Mouse (Mus musculus) hindbrain, embryonic 10.5 days (tissue): ENCODE results near the gene Ppat. TPM values are rescaled to one million over a fixed set of nuclear protein-coding genes. Genes with fewer than 3 reads are reported as not detected.
"Not testable (repeated sequence)": the region's sequence is repeated elsewhere in the genome, so short reads cannot be mapped to it uniquely, and the experiment has no call there.

Experiments used
- DNase-seq: peaks from one replicate; pipeline ENCODE4 v3.0.0-alpha.2; 2017; ENCODE audit warnings: low spot score
- H3K27ac ChIP-seq: fragments of 300-500 bp; sonication (generic); 2 replicates; pipeline ENCODE4 v1.5.1; 2016; ENCODE audit warnings: mild to moderate bottlenecking, moderate library complexity
- H3K27me3 ChIP-seq: fragments of 300-500 bp; sonication (generic); 2 replicates; pipeline ENCODE4 v1.6.1; 2016; ENCODE audit warnings: mild to moderate bottlenecking; ENCODE audit not compliant: poor library complexity, insufficient read depth, severe bottlenecking
- H3K36me3 ChIP-seq: fragments of 300-500 bp; sonication (generic); 2 replicates; pipeline ENCODE4 v1.6.1; 2016; ENCODE audit warnings: mild to moderate bottlenecking, moderate library complexity
- H3K4me1 ChIP-seq: fragments of 300-500 bp; sonication (generic); replicated peaks from 2 replicates; pipeline ENCODE4 v1.6.1; 2016; ENCODE audit warnings: mild to moderate bottlenecking
- H3K4me3 ChIP-seq: fragments of 300-500 bp; sonication (generic); 2 replicates; pipeline ENCODE4 v1.5.1; 2016; ENCODE audit warnings: mild to moderate bottlenecking, moderate library complexity
- H3K9me3 ChIP-seq: fragments of 300-500 bp; sonication (generic); 2 replicates; pipeline ENCODE4 v1.6.1; 2016; ENCODE audit warnings: mild to moderate bottlenecking, moderate library complexity
- WGBS: fragments of 180-500 bp; shearing (Covaris S2); methylation state at CpG from one replicate; pipeline ENCODE4 v1.1.7; 2016; 5-methylcytosine and 5-hydroxymethylcytosine counted together
- polyA plus RNA-seq: library from polyadenylated mRNA; unstranded; fragments of >200 nt; fragmentation: Nextera tagmentation; extraction: Ambion mirVana; gene quantifications from 2 replicates; pipeline ENCODE4 v1.2.1, GENCODE M21; 2016

The Ppat gene
- polyA plus RNA-seq, 1 experiment from 2014 or later, result 28.0 TPM

DNA sequence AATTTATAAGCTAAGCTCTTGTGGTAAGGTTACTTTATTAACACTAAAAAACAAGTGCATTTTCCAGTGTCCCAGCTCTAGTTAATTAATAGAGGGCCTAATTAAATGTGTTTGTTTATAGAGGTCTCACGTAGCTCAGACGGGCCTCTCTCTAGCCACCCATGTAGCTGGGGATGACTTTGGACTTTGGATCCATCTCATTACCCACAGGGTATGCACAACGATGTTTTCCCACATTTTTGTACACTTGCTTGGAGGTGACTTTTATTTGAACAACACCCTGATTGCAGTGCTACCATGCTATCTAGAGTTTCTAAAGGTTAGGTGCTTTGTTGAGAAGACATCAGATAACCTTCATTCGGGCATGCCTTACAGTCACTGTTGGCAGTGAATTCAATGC is 8.9 kb downstream of the Ppat start:
- 0 out of 2 replicates have a peak, but pooled peaks cover 16% of the 10 kb centered on the region for H3K4me1 ChIP-seq
- 97% methylated on average over 4 of the region's 4 CpGs for WGBS
- H3K27ac ChIP-seq, result no peak overlapping the region
- H3K9me3 ChIP-seq, result peaks cover 8% of the 10 kb centered on the region; the same call in 1 of the 2 replicates
- no peaks in the 10 kb centered on the region for H3K27me3 ChIP-seq
- no peak overlapping the region for H3K4me3 ChIP-seq
- H3K36me3 ChIP-seq, result peaks cover 60% of the 10 kb centered on the region
- DNase-seq, result no peak

DNA sequence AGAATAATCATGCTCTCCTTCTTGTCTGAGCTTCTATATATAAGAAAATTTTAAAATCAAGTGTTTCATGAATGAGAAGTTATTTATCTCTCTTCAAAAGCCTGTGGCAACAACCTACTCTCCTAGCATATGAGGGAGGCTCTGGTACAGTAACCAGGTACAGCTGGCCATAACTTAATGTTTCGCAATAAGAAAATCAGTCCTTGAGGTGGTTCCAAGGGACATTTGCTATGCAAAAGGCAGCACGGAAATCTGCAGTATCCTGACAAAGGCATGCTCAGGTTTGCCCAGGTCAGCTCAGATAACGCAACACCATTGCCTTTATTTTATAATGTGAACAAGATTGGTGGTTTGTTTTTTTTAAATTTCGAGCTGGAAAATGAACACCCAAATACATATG is 9.4 kb downstream of the Ppat start:
- Histone ChIP-seq H3K27me3 (no peaks in the 10 kb centered on the region), H3K36me3 (peaks cover 55% of the 10 kb centered on the region), H3K9me3 (peaks cover 8% of the 10 kb centered on the region; the same call in 1 of the 2 replicates), H3K4me1 (0 out of 2 replicates have a peak, but pooled peaks cover 16% of the 10 kb centered on the region), H3K27ac (no peak overlapping the region), H3K4me3 (no peak overlapping the region)
- DNase-seq, result no peak
- 92% methylated on average over 4 of the region's 4 CpGs for WGBS

DNA sequence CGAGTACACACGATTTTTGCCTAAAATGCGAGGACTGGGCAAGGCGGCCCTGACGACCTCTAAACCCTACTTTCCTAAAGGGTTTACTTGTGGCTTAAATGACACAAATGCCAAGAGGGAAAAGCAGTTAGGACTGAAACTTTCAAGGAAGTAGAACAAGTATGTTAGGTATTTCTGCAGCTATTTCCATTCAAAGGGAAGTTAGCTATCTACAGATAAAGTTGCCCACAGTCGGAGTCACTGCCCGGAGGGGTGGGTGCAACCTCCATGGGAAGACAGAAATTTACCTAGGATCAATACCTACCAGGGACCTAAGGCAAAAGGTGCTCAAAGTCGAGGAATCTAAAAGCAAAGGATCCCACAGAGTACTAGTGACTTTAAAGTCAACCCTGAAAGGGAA is 11.7 kb downstream of the Ppat start:
- peaks cover 8% of the 10 kb centered on the region; the same call in 1 of the 2 replicates for H3K9me3 ChIP-seq
- WGBS, result 95% methylated on average over 8 of the region's 8 CpGs
- H3K36me3 ChIP-seq, result peaks cover 44% of the 10 kb centered on the region
- no peaks in the 10 kb centered on the region for H3K27me3 ChIP-seq
- H3K4me3 ChIP-seq, result no peak overlapping the region
- no peak overlapping the region for H3K27ac ChIP-seq
- DNase-seq, result no peak
- H3K4me1 ChIP-seq, result no peaks in the 10 kb centered on the region

DNA sequence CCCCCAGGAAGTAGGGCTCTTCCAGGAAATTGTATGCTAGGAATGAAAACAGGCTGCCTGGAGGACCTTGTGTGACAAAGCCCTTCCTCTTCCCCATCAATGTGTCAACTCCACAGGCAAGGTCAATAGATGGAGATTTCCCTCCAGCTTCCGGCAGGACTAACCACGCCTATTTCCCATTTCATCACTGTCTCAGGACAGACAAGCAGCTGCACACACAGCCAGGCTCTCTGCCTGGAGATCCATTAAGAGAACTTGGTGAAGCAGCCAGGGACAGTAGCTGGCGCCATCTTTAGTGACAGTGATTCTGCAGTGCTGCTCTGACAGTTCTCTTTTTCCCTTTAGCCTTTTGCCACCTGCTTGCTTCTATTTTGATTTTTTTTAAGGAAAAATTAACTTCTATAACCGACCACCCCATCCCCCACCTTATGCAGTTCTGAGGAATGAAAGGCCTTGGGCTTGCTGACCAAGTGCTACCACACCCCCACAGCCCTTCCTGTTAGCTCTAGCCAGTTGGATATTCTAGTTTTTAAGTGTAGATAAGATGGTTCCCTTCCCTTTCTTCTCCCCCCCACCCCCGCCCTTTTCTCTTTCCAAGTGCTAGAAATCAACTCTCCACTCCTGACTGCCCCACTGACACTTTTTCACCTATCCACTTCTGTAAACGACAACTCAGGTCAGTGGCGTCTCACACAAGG is 22.0 kb downstream of the Ppat start:
- no peak overlapping the region for H3K27ac ChIP-seq
- H3K9me3 ChIP-seq, result peaks cover 12% of the 10 kb centered on the region; the same call in 1 of the 2 replicates
- H3K4me1 ChIP-seq, result no peaks in the 10 kb centered on the region
- H3K4me3 ChIP-seq, result no peak overlapping the region
- no peak for DNase-seq
- 77% methylated on average over 7 of the region's 7 CpGs for WGBS
- no peaks in the 10 kb centered on the region for H3K27me3 ChIP-seq
- peaks cover 53% of the 10 kb centered on the region for H3K36me3 ChIP-seq

DNA sequence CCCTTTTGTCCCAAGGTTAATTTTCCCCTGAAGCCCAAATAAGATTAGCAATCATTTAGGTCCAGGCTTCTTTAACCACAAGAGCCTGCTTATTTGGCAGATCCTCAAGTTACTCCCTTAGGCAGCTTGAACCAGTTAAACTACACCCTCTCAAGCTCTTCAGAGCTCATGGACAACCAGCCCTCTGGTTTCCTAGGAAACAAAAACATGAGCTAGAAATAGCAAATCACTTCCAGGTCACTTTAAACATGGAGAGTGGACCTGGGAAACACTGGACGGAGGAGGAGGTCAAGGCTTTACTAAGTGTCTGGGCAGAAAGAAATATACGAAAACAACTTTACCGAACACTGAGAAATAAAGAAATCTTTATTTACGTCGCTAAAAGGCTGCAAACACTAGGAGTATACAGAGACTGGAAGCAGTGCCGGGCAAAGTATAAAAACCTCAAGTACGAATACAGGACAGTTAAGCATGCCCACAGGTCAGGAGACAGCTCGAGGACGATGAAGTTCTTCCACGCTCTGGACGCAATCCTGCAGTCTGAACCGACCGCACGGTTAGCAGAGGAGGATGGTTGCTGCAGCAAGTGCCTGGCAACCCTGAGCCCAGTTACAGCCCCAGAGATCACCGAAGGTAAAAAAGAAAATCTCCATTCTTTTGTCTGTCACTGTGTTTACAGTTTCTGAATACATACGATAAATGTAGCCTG is 23.1 kb downstream of the Ppat start:
- Histone ChIP-seq H3K4me3 (no peak overlapping the region), H3K36me3 (peaks cover 63% of the 10 kb centered on the region), H3K27me3 (no peaks in the 10 kb centered on the region), H3K4me1 (no peaks in the 10 kb centered on the region), H3K27ac (no peak overlapping the region), H3K9me3 (peaks cover 12% of the 10 kb centered on the region; the same call in 1 of the 2 replicates)
- no peak for DNase-seq
- WGBS, result 87% methylated on average over 16 of the region's 16 CpGs

DNA sequence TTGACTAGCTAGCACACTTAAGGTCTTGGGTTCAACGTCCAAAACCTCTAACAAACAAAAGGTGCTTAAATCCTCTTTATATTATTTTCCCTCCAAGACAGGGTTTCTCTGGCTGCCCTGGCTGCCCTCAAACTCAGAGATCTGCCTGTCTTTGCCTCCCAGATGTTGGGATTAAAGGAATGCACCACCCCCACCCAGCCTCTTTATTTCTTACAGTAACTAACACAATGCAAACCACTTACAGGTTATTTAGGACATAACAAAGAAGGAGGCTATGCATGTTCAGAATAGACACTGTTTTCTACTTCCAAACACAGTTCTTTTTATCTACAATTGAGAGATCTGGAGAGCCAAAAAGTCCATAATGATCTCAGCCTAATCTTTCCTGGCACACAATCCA is 27.1 kb downstream of the Ppat start:
- Histone ChIP-seq H3K27ac (no peak overlapping the region), H3K36me3 (peaks cover 97% of the 10 kb centered on the region), H3K4me3 (no peak overlapping the region), H3K27me3 (no peaks in the 10 kb centered on the region), H3K4me1 (no peaks in the 10 kb centered on the region), H3K9me3 (peaks cover 12% of the 10 kb centered on the region; the same call in 1 of the 2 replicates)
- WGBS, result 80% methylated on average over 1 of the region's 1 CpGs
- DNase-seq, result no peak

DNA sequence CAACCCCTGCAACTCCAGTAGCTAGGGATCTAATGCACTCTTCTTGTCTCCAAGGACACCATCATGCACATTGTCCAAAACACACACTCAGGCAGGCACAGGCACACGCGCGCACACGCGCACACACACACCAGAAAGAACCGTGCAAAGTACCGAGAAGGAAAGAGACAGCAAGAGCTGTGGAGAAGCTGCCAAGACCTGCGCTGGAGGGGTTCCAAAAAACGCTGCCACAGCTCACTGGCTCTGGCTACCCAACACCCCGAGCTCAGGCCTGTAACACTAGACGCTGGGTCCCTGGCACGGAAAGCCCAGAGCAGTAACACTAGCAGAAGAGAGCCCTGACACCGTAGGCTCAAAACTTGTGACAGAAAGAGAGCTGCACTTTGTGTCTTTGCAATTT is 27.9 kb downstream of the Ppat start:
- H3K9me3 ChIP-seq, result peaks cover 10% of the 10 kb centered on the region; the same call in 1 of the 2 replicates
- H3K27ac ChIP-seq, result no peak overlapping the region
- peaks cover 100% of the 10 kb centered on the region for H3K36me3 ChIP-seq
- no peaks in the 10 kb centered on the region for H3K4me1 ChIP-seq
- no peak for DNase-seq
- no peaks in the 10 kb centered on the region for H3K27me3 ChIP-seq
- no peak overlapping the region for H3K4me3 ChIP-seq
- WGBS, result 94% methylated on average over 13 of the region's 13 CpGs

DNA sequence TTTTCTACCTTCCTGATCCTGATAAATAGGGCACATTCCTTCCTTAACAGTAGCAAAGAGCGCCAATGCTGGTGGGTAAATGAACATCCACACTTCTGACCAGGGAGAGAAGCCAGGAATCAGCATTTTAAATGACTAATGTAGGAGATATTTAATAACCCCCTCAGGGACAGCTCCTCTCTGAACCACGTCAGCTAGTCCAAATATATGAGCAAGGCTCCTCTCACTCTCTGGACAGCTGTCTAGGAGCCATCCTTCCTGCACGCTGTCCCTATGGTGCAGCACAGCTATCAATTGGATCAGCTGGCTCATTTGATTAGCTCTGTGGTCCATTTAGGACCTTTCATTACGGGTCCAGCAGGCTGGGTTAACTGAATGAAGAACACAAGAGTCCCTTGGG is 28.5 kb downstream of the Ppat start:
- H3K9me3 ChIP-seq, result peaks cover 8% of the 10 kb centered on the region; the same call in 1 of the 2 replicates
- 85% methylated on average over 4 of the region's 4 CpGs for WGBS
- H3K27me3 ChIP-seq, result no peaks in the 10 kb centered on the region
- no peak for DNase-seq
- no peak overlapping the region for H3K27ac ChIP-seq
- no peaks in the 10 kb centered on the region for H3K4me1 ChIP-seq
- H3K36me3 ChIP-seq, result peaks cover 100% of the 10 kb centered on the region
- no peak overlapping the region for H3K4me3 ChIP-seq

DNA sequence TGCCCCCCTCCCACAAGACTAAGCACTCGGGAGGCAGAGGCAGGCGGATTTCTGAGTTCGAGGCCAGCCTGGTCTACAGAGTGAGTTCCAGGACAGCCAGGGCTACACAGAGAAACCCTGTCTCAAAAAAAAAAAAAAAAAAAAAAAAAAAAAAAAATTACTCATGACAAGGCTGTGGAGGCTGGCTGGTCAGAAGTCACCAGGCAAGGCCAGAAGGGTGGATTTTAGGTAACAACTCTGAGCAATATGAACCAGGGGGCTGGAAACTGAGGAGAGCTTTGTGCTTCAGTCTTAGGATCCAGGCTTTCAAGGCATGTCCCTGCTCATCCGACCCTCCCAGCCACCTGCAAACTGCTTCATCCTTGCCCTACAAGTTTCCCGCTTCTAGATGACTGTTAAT is 38.9 kb downstream of the Ppat start:
- H3K27ac ChIP-seq, H3K4me1 ChIP-seq, H3K27me3 ChIP-seq, H3K4me3 ChIP-seq, H3K9me3 ChIP-seq, DNase-seq: not testable (repeated sequence)
- 87% methylated on average over 5 of the region's 5 CpGs for WGBS
- peaks cover 40% of the 10 kb centered on the region for H3K36me3 ChIP-seq

DNA sequence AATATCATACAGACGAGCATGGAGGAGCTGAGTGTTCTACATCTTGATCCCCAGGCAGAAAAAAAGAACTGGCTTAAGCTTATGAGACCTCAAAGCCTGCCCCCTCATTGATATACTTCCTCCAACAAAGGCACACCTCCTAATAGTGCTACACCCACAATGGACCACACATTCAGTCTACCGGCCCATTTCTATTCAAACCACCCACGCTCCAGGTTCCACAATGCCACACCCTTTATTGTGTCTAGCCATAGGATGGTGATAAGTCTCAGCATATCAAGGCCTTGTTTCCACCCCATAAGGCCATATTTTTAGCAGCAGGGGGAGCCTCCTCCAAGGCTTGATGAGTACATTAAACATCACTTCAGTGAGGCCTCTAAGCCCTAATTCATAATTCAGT is 40.6 kb downstream of the Ppat start:
- 84% methylated on average over 3 of the region's 3 CpGs for WGBS
- H3K4me1 ChIP-seq, result peaks cover 6% of the 10 kb centered on the region
- no peak for DNase-seq
- peaks cover 29% of the 10 kb centered on the region for H3K36me3 ChIP-seq
- H3K27ac ChIP-seq, result no peak overlapping the region
- no peak overlapping the region for H3K4me3 ChIP-seq
- H3K27me3 ChIP-seq, result no peaks in the 10 kb centered on the region
- H3K9me3 ChIP-seq, result no peaks in the 10 kb centered on the region

DNA sequence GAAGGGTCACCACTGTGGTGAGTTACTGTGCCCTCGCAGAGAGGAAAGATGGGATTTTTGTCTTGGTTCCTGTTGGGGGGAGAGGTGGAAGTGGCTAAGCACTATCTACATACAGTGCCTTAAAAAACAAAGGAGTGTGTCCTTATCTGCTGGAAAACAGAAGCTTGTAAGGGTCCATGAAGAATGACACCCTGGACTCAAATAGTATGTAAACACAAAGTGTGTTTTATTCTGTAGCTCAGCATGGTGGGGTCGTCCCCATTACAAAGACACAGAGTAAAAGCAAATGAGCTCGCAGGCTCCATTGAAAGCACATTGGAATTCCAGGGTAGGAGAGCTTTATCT is 45.3 kb downstream of the Ppat start:
- WGBS, result 42% methylated on average over 3 of the region's 3 CpGs
- DNase-seq, result no peak
- peaks cover 15% of the 10 kb centered on the region for H3K36me3 ChIP-seq

DNA sequence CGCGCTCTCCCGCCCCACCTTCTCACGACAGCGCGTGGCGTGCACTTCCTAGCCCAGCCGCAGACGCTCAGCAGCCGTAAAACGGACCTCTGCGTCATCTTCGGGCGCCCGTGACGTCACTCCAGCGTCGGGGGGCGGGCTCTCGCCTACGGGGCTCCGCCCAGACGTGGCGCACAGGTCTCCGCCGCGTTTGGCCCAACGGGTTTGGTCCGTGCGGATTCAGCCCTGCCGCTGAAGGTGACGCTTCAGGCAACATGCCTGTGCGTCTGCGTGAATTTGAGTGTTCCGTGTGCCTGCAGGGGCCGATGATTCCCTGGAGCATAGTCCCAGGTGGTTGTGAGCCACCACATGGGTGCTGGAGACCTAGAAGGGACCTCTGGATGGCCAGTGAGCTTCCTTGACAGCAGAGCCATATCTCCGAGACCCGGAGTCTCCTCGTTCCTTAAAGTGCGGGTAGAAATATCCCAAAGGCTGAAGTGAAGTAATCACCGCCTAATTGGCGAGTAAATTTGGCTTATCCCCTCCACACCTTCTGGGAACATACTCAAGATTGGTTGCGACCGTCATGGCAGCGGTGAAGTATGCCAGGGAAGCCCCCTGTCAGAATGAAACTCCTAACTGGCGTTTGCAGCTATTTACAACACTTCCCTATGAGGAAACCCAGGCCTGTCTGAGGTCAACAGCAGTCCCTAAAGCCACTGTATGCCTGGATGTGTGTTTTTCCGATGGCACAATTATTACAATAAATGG is 45.8 kb downstream of the Ppat start, which contains the start of gene Aasdh:
Gene Aasdh (minus strand): TSS at position 110 of the 750 bp plus-strand sequence.
- Histone ChIP-seq H3K27ac (peak within 1 kb of the TSS; percentile 93), H3K9me3 (no peaks in the 10 kb centered on the region), H3K36me3 (peaks cover 16% of the 10 kb centered on the region), H3K4me3 (peak within 1 kb of the TSS; percentile 80), H3K4me1 (peaks cover 12% of the 10 kb centered on the region), H3K27me3 (no peaks in the 10 kb centered on the region)
- peak; percentile 100 for DNase-seq
- WGBS, result under 1% methylated on average over 47 of the region's 47 CpGs

More for the DNA sequence above, 45.3 kb downstream of the Ppat start:
- peak overlapping the region; percentile 80 for H3K4me3 ChIP-seq
- no peaks in the 10 kb centered on the region for H3K9me3 ChIP-seq
- H3K27ac ChIP-seq, result peak overlapping the region; percentile 93; the same call in 1 of the 2 replicates
- no peaks in the 10 kb centered on the region for H3K27me3 ChIP-seq
- H3K4me1 ChIP-seq, result peaks cover 12% of the 10 kb centered on the region
